Mouse (Mus musculus): Measurements from ENCODE around the gene Tsc22d4.

Gene Tsc22d4

GRCm38 (mm10) chr5:137788946-137789531 lies 43.5 kb downstream of the Tsc22d4 start:
- no peak for DNase-seq (ENCODE audit: low spot score in 2 of 2)

DNA sequence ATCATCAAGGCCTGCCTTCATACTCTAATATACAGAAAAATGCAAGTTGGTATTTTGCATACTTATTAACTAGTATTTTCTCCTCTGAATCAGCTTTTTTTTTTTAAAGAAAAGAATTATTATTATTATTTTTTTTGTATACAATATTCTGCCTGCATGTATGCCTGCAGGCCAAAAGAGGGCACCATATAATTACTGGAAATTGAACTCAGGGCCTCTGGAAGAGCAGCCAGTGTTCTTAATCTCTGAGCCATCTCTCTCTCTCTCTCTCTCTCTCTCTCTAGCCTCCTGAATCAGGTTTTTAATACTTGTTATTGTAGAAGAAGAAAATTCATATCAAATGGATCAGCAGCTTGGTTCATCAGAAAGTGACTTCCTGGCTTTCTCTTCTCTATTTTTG lies 46.0 kb downstream of the Tsc22d4 start:
- no peak for DNase-seq (ENCODE audit: low spot score in 2 of 2)

DNA sequence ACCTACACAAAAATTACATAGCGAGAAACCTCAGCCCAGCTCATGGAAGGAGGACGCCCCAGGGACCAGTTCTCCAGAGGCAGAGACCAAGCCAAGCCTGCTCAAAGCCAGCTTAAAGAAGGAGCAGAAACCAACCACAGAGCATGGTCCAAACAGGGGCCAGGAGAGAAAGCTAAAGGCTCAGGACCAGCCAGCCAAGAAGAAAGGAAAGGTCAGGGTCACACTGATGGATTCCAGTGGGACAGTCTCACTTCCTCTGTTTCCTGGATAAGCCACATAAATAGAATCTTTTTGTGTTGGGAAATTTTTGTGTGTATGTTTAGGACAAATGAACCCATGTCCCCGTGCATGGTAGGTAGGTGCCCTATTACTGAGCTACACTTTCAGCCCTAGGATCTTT lies 51.1 kb downstream of the Tsc22d4 start:
- DNase-seq (ENCODE audit: low spot score in 2 of 2) = no peak

DNA sequence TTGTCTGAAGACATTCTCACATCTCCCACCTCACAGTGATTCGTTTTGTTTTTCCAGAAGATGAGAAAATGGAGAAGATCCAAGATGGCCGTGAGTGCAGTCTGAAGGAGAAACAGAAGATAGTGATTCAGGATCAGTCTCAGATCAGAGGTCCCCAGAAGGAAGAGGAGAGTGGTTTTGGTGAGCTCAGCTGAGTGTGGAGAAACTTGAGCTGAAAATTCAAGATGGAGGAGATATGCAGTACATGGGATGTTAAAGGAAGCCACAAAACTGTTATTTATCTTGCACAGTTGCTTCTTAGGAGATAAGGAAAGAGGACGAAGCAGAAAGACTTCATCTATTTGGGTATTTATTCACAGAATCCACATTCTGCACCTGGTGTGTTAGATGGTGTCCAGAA lies 55.4 kb downstream of the Tsc22d4 start:
- no peak for DNase-seq (ENCODE audit: low spot score in 2 of 2)

GRCm38 (mm10) chr5:137806158-137806557 lies 60.6 kb downstream of the Tsc22d4 start:
- no peak for DNase-seq (ENCODE audit: low spot score in 2 of 2)

GRCm38 (mm10) chr5:137808316-137808715 lies 62.8 kb downstream of the Tsc22d4 start:
- no peak for DNase-seq (ENCODE audit: low spot score in 2 of 2)

DNA sequence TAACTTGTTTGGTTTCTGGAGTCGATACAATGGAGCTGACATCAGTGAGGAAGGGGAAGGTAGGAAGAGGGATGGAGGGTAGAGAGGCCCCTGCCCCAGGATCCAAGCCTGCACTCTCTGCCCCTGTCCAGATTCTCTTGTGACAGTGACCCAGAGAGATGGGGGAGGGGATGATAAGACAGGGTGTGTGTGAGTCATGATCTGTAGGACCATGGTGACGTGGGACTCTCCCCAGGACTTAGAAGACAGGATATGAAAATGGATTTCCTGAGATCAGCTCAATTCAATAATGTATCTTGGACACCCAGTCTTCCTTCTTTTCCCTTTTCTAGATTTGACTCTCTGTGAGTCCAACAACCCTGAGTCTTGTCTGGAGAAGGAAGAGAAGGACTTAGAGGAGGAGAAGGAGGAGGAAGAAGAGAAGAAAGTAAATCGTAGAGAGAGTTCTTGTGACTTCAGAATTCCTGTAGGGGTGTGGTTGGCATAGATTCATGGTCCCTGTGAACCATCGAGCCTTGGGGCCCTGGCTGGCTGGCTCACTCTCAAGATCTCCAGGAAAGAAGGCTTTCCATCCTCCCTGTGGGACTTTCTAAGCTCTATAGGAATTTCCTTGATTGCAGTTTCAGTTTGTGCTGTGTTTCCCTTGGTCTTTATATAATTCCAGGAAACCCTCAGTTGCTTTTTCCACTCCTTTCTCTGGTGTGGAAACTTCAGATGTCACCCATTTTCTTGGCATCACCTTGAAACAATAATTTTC lies 72.1 kb downstream of the Tsc22d4 start:
- no peak for DNase-seq (ENCODE audit: low spot score in 2 of 2)
